Mouse (Mus musculus): Measurements from ENCODE around the gene Sh3bp5.

Gene Sh3bp5

GRCm38 (mm10) chr14:31389421-31390147 lies 46.3 kb downstream of the Sh3bp5 start:
- DNase-seq = peak; percentile 36

- peak; percentile 56 for DNase-seq
Measured at GRCm38 (mm10) chr14:31388086-31388872, 47.6 kb downstream of the Sh3bp5 start.

GRCm38 (mm10) chr14:31387301-31387981 lies 48.4 kb downstream of the Sh3bp5 start:
- DNase-seq = peak; percentile 77

- peak; percentile 87 for DNase-seq
Measured at GRCm38 (mm10) chr14:31385977-31386697, 49.7 kb downstream of the Sh3bp5 start.

- peak; percentile 58 for DNase-seq
Measured at GRCm38 (mm10) chr14:31385406-31385805, 50.5 kb downstream of the Sh3bp5 start.

- DNase-seq = peak; percentile 87
Measured at GRCm38 (mm10) chr14:31384366-31385323, 51.2 kb downstream of the Sh3bp5 start.

GRCm38 (mm10) chr14:31383470-31384050 lies 52.3 kb downstream of the Sh3bp5 start:
- peak; percentile 82 for DNase-seq

- peak; percentile 73 for DNase-seq
Measured at GRCm38 (mm10) chr14:31382276-31382675, 53.6 kb downstream of the Sh3bp5 start.

- no peak for DNase-seq
Measured at GRCm38 (mm10) chr14:31376331-31376730, 59.5 kb downstream of the Sh3bp5 start.

GRCm38 (mm10) chr14:31374390-31374789 lies 61.5 kb downstream of the Sh3bp5 start:
- DNase-seq = no peak

- no peak for DNase-seq
Measured at GRCm38 (mm10) chr14:31369377-31369776, 66.5 kb downstream of the Sh3bp5 start.

- DNase-seq = no peak
Measured at GRCm38 (mm10) chr14:31367951-31368350, 67.9 kb downstream of the Sh3bp5 start.

- DNase-seq = peak; percentile 78
Measured at GRCm38 (mm10) chr14:31365350-31365749, 70.5 kb downstream of the Sh3bp5 start.

GRCm38 (mm10) chr14:31364589-31364988 lies 71.3 kb downstream of the Sh3bp5 start:
- DNase-seq = no peak

- no peak for DNase-seq
Measured at GRCm38 (mm10) chr14:31362236-31362635, 73.6 kb downstream of the Sh3bp5 start.

- DNase-seq = no peak
Measured at GRCm38 (mm10) chr14:31345367-31345766, 90.5 kb downstream of the Sh3bp5 start.

- no peak for DNase-seq
Measured at GRCm38 (mm10) chr14:31343241-31343640, 92.6 kb downstream of the Sh3bp5 start.

- no peak for DNase-seq
Measured at GRCm38 (mm10) chr14:31337947-31338346, 97.9 kb downstream of the Sh3bp5 start.

- no peak for DNase-seq
Measured at GRCm38 (mm10) chr14:31337406-31337805, 98.5 kb downstream of the Sh3bp5 start.

- DNase-seq = peak; percentile 99
Measured at GRCm38 (mm10) chr14:31336369-31337155, 99.3 kb downstream of the Sh3bp5 start, which contains the start of gene Capn7. TSS of gene Capn7 (plus strand) at chr14:31336638.

All from cerebellum, adult 9-11 months (tissue).